Mouse (Mus musculus): ENCODE results near the gene Gm4353.
"Not testable (repeated sequence)": the region's sequence is repeated elsewhere in the genome, so short reads cannot be mapped to it uniquely, and the experiment has no call there.

Gene Gm4353

GRCm38 (mm10) chr7:116084366-116084765 is at the start of gene Gm4353:
Gene Gm4353, minus strand, starts transcription at chr7:116084635.
- not testable (repeated sequence) for DNase-seq (ENCODE audit: low read depth)

- peak; percentile 75 for DNase-seq (ENCODE audit: low read depth)
Observed at GRCm38 (mm10) chr7:116132078-116132477, 47.6 kb upstream of the Gm4353 start.

DNA sequence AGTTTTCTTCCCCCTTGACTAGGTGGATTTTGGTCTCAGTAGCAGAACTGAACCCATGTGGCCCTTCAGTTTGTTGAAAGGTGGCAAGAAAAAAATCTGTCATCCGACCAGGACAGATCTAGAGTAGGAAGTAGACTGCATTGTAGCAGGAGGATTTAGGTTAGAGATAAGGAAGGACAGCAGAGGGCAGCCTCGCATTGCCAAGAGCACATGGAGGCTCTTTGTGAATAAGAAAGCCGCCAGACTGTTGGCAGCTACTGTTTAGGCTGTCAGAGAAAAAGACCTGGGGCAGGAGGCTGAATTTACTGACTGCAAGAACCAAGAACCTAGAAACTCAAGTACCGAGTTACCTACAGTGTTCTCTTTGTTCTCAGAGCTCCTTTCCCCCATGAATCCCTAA is 47.0 kb upstream of the Gm4353 start:
- peak; percentile 3 for DNase-seq (ENCODE audit: low read depth)

DNA sequence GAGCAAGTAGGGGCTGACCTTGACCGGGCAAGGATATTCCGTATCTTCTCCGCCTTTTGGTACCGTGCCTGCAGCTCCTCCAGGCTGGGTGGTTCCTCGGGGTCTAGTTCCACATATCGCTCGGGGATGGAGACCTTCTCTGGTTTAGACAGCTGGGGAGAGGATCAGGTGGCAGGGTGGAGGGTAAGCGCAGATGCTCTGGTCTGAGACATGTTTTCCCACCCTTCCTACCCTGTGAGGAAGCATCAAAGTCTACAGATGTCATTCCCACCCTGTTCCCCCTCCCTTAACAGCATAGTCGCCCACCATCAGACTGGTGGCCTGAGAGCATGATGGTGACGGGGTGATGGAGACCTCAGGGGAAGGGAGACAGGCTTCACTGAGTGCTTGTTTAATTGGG is 44.9 kb upstream of the Gm4353 start:
- DNase-seq (ENCODE audit: low read depth) = no peak

DNA sequence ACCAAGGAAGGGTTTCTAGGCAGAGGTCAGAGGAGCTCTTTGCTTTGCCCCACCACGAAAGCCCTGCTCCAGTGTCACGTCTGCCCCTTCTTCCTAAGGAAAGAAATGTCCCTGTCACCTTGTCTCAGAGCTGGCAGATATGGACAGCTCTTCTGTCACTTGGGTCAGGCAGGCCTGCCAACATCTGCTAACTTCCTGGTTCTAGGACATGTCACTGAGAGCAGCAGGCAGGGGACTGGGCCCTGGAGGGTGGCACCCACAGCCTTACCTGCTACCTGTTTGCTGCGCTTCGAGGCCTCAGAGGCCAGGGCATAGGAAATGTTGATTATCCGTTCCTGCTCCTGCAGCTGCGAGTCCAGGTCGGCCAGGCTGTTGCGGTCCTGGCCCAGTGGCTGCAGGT is 43.9 kb upstream of the Gm4353 start:
- no peak for DNase-seq (ENCODE audit: low read depth)

- no peak for DNase-seq (ENCODE audit: low read depth)
Observed at GRCm38 (mm10) chr7:116127052-116127451, 42.6 kb upstream of the Gm4353 start.

DNA sequence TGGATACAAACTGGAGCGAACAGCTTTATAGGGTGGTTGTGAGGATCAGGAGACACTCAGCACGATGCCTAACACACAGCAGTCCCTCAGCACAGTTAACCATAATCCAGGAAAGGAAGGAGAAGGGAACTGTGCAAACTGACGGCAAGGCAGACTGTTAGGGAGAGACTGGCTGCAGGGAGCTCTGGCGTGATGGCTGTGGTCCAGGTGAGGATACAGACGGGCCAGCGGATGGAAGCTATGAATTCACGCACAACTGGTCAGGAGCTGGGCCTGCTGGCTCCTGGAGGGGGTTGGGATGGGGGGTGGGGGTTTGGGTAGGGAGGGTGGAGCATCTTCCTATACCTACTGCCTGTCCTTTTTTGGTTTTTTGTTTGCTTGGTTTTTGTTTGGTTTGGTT is 41.2 kb upstream of the Gm4353 start:
- DNase-seq (ENCODE audit: low read depth) = no peak

DNA sequence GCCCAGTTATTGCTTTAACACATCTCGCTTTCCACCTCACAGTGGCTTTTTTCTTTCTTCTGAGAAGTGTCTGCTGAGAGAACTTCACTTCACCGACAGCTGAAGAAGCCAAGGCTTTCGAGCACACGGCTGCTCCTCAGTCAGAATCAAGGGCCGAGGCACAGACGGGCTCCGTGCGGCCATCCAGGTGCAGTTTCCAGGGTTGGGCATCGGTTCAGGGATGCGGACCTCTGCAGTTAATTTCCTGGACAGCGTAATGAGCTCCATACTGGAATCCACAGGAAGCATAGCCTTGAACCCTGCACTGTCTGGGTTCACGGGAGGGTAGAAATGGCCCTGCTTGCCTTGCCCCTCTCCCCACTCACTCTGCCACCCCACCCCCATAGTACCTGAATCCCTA is 39.6 kb upstream of the Gm4353 start:
- DNase-seq (ENCODE audit: low read depth) = no peak

- DNase-seq (ENCODE audit: low read depth) = no peak
Observed at GRCm38 (mm10) chr7:116123597-116123985, 39.2 kb upstream of the Gm4353 start.

- DNase-seq (ENCODE audit: low read depth) = no peak
Observed at GRCm38 (mm10) chr7:116122981-116123596, 38.7 kb upstream of the Gm4353 start.

DNA sequence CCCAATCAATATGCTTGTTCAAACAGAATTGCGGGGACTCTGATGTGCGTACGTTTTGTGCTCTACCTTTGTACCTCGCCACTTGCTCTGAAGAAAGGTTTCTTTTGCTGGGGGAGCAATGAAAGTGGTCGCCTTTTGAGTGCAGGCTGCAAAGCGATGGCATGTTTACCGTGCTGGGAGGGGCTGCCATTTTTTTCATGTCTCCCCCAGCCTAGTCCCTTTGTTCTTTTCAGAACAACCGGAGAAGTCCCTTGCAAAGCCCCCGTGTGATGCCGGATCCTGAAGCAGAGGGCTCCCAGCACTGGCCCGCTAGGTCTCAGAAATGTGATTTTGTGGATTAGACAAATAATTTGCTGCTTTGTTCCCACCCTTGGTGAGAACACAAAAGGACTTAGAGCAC is 36.8 kb upstream of the Gm4353 start:
- DNase-seq (ENCODE audit: low read depth) = no peak

DNA sequence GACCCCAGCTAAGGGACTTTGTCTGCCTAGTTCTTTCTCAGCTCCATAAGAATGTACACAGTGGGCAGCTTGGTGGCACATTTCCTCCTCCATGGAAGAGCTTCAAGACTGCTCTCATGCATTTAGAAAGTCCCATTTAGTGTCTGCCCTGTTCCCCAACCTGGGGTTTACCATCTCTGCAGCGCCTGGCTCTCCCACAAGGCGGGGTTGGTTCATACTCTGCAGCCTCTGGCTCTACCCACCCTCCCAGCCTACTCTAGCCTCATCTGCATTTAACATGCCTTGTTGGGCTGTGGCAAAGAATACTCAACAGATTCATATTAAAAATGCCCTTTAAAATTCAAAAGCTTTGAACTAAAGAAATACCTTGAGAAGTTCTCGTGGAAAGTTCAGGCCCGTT is 36.3 kb upstream of the Gm4353 start:
- DNase-seq (ENCODE audit: low read depth) = no peak

DNA sequence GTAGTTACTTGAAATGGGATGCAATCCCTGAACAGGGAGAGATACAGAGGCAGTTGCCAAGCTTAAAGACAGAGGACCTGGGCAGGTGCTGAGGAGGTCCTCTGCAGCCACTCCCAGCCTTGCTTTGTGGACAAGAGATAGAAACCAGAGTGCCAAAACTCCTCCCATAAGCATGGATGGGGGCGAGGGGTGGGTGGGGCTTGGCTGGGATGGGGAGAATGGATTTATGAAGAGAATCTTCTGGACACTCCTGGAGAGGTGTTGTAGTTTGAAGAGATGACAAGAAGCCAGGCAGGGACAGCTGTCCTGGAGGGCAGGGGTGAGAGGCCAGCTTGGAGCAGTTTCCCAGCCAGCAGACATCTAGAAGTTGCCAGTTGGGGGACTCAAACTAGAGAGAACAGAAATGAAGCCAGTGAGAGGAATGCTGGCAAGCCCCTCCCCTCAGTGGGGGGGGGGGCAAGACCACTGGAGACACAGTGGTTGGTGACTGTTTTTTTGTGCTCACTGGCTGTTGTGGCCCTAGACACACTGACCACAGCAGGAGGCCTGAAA is 34.9 kb upstream of the Gm4353 start:
- no peak for DNase-seq (ENCODE audit: low read depth)

DNA sequence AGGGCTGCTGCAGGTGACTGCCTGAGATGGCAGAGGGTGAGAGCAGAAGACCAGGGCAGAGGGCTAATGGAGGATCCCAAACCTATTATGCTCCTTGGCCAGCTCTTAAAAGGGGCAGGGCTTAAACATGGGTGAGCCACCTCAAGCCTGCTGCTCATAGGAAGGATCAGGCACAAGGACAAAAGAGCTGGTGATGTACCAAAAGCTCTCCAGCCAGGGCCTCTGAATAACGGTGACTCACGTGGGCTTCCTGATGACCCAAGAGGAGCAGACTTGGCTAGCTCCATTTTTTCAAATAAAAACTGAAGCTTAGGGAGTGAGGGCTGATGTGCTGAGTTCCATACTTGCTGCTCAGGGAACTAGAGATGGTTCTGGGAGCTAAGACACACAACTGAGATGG is 31.6 kb upstream of the Gm4353 start:
- DNase-seq (ENCODE audit: low read depth) = no peak

- no peak for DNase-seq (ENCODE audit: low read depth)
Observed at GRCm38 (mm10) chr7:116115216-116115930, 30.9 kb upstream of the Gm4353 start.

DNA sequence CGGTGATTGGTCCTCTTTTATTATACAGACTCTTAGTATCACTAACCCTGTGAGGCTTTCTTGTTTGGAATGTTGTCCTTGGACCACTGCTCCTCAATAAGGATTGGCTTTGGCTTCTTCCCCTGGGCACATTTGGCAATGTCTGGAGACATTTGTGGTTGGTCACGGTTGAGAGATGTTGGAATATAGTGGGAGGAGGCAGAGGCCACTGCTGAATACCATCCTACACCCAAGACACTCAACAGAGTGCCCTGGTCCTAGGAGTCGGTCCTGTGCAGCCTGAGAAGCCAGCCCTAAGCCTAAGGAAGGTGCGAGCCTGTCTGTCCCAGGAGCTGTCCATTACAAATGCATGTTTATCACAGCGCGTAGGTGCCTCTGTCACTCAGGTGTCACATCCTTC is 27.1 kb upstream of the Gm4353 start:
- DNase-seq (ENCODE audit: low read depth) = no peak

GRCm38 (mm10) chr7:116110661-116111060 is 26.2 kb upstream of the Gm4353 start:
- no peak for DNase-seq (ENCODE audit: low read depth)

- no peak for DNase-seq (ENCODE audit: low read depth)
Observed at GRCm38 (mm10) chr7:116103091-116103490, 18.7 kb upstream of the Gm4353 start.

DNA sequence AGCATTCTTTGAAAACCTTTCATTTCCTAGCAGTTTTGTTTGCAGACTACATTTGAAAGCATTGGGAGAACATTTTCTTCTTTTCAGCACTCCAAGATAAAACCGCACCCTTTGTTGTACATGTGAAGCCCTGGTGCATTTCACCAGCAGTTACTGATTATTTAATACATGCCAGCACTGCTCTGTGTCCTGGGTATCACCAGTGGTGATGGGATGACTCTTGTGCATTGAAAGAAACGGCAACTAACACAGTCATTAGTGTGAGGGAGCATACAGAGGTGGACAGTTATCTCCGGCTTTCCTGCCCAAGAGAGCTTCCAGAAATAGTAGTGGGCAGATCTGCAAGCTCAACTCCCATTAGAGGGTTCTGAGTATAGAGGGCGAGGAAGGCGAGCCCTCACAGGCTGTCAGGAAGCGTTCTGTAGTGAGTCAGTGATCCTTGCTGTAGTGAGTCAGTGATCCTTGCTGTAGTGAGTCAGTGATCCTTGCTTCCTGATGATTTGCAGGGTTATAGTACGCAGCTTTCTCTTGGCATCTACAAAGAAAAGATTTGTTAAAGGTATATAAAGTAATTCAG is 15.6 kb upstream of the Gm4353 start:
- no peak for DNase-seq (ENCODE audit: low read depth)

DNA sequence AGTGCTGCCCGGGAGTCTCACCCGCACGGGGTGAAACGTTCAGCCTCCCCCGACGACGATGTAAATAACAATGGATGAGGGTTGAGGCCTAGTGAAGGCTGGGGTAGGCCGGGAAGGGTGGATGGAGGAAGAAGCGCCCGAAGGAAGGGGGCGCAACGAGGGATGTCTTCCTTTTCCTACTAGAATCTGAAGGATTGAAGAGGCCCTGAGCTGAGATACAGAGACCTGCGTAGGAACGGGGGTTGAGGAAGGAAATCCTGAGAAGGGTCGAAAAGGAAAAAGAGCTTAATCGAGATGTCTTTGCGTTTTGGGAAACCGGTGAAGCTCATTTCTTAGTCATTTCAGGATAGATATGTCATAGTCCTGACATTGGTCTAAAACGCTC is 9.0 kb upstream of the Gm4353 start:
- no peak for DNase-seq (ENCODE audit: low read depth)

DNA sequence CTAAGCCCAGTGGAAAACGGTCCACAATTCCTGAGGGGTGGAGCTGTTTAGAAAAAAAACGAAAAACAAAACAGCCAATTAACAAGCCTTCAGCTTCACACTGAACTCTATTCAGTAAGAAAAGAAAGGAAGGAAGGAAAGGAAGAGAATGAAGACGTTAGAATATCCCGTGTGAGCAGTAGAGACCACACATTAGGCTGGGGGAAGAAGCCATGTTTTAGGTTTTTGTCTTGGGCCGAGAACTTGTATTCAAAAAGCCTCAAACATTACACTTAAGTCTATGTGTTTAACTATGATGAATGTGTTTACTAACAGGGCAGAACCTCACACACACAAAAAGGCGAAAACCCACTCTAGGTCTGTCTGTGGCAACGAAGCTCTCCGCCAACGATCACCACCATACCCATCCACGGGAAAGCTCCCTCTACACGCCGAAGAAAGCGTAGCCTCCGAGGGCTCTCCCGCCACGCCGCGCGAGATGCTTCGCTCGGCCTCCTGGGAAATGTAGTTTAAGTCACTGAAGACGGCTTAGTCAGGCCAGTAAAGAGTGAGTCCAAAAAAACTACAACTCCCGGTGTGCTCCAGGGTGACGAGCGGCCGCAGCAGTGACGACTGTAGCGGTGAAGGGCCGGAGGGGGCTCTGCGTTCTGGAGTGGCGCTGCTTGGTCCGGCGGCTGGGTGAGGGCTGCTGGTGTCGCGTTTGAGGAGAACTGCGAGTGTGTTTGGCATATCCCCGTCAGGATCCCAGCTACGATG is 8.5 kb upstream of the Gm4353 start:
- DNase-seq (ENCODE audit: low read depth) = peak; percentile 97

GRCm38 (mm10) chr7:116060739-116061138 is 23.7 kb downstream of the Gm4353 start:
- no peak for DNase-seq (ENCODE audit: low read depth)
